Mouse (Mus musculus): ENCODE data around the gene Pik3r5. TPM values are rescaled to one million over a fixed set of nuclear protein-coding genes. Genes with fewer than 3 reads are reported as not detected.

The Pik3r5 gene
- total and polyA plus RNA-seq, 3 experiments = 3.2 to 5.7 TPM; not detected in 1

- TF ChIP-seq POLR2AphosphoS5 (IDR thresholded peaks at IDR 0.05; ENCODE audit: borderline replicate concordance, low read depth, low read length) (no peak), CTCF (IDR thresholded peaks at IDR 0.05 in 2 of 3, conservative IDR thresholded peaks at IDR 0.05 in 1 of 3; ENCODE audit: control insufficient read depth in 1 of 3, insufficient read depth in 1 of 3, low read depth in 2 of 3, low read length in 3 of 3, poor library complexity in 1 of 3, severe bottlenecking in 1 of 3) (peak in 2 of 3 experiments; percentile 56 to 86), SIN3A (IDR thresholded peaks at IDR 0.05; ENCODE audit: low read length) (peak; percentile 85), ZMIZ1 (IDR thresholded peaks at IDR 0.05; ENCODE audit: low read depth, low read length) (no peak), RAD21 (IDR thresholded peaks at IDR 0.05; ENCODE audit: low read depth, low read length) (peak; percentile 99), RCOR1 (IDR thresholded peaks at IDR 0.05; ENCODE audit: low read depth, low read length) (peak; percentile 90), MYC (IDR thresholded peaks at IDR 0.05; ENCODE audit: low read depth, low read length) (peak; percentile 62), NELFE (IDR thresholded peaks at IDR 0.05; ENCODE audit: low read depth, low read length) (0 out of 2 replicates have a peak, but pooled peaks have one; percentile 26), UBTF (IDR thresholded peaks at IDR 0.05; ENCODE audit: borderline replicate concordance, insufficient read depth, low read depth, low read length) (no peak), HCFC1 (IDR thresholded peaks at IDR 0.05; ENCODE audit: low read depth, low read length) (peak; percentile 50), POLR2A (IDR thresholded peaks at IDR 0.05; ENCODE audit: control insufficient read depth in 1 of 2, insufficient read depth in 1 of 2, low read depth in 1 of 2, low read length in 2 of 2, poor library complexity in 1 of 2) (no peak), MAX (IDR thresholded peaks at IDR 0.05; ENCODE audit: low read length) (no peak), BHLHE40 (IDR thresholded peaks at IDR 0.05; ENCODE audit: borderline replicate concordance, low read depth, low read length) (peak; percentile 95), ETS1 (IDR thresholded peaks at IDR 0.05; ENCODE audit: low read depth, low read length) (peak; percentile 71), MAZ (IDR thresholded peaks at IDR 0.05; ENCODE audit: low read depth, low read length) (0 out of 2 replicates have a peak, but pooled peaks have one; percentile 76), ZNF384 (IDR thresholded peaks at IDR 0.05; ENCODE audit: low read depth, low read length) (0 out of 2 replicates have a peak, but pooled peaks have one; percentile 26), EP300 (IDR thresholded peaks at IDR 0.05; ENCODE audit: low read depth in 1 of 2, low read length in 2 of 2) (peak; percentile 50 to 58)
These were observed 53.5 kb downstream of the Pik3r5 start (continued) for GRCm38 (mm10) chr11:68485206-68485942.

DNA sequence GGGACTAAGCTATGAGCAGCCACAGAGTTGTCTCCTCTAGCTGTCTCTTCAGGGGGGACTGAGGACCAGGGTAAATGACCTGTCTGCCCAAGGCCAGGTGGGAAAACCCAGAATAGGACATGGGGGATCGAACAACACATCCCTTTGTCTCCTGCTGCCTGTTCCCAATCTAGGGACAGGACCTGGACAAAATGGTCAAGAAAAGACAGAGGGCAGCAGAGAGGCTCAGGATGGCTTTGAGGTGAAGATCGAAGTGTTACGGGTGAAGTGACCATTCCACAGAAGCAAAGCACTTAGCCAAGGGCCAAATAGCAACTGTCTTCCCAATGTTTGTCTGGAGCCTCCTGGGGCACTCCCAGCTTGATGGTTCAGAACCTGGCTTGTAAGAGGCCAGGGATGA is 54.2 kb downstream of the Pik3r5 start:
- Histone ChIP-seq H3K79me2 (ENCODE audit: control insufficient read depth, insufficient read depth, low read length, poor library complexity) (no peaks in the 10 kb centered on the region), H3K9ac (ENCODE audit: control insufficient read depth, low read depth, low read length, poor library complexity, severe bottlenecking) (no peak overlapping the region), H3K4me1 (ENCODE audit: control insufficient read depth in 1 of 2, insufficient read depth in 2 of 2, low read length in 2 of 2) (peaks cover 3 to 11% of the 10 kb centered on the region in 2 experiments; a peak in 3 of 4 replicates), H3K9me3 (replicated peaks; ENCODE audit: insufficient read depth, low read length) (no peaks in the 10 kb centered on the region), H3K27ac (ENCODE audit: control insufficient read depth, low read depth, low read length) (no peak overlapping the region), H3K36me3 (ENCODE audit: control insufficient read depth in 1 of 2, insufficient read depth in 2 of 2, low read length in 2 of 2) (peaks cover 0 to 3% of the 10 kb centered on the region in 2 experiments; a peak in 2 of 4 replicates), H3K4me3 (ENCODE audit: control insufficient read depth in 1 of 2, insufficient read depth in 1 of 2, low read depth in 2 of 2, low read length in 2 of 2) (no peak overlapping the region), H3K27me3 (ENCODE audit: control insufficient read depth in 1 of 2, insufficient read depth in 2 of 2, low read length in 2 of 2) (no peaks in the 10 kb centered on the region)
- TF ChIP-seq SMC3 (IDR thresholded peaks at IDR 0.05; ENCODE audit: low read depth, low read length) = 0 out of 2 replicates have a peak, but pooled peaks have one; percentile 2
- TF ChIP-seq MYC (IDR thresholded peaks at IDR 0.05; ENCODE audit: low read depth, low read length) = no peak
- no peak for DNase-seq (ENCODE audit: low read depth, low spot score)
